In genomic region chr4:58206115-58206945, GRCm38 (mm10) we compare ENCODE assay signal across 8 mouse cellular contexts. TPM values are rescaled to one million over a fixed set of nuclear protein-coding genes. Genes with fewer than 3 reads are reported as not detected.
A peak's percentile ranks its signal among the peaks of the same experiment; 100 is the strongest.
DNase-seq lines count a peak whose midpoint lies in the region; ATAC-seq lines count a peak whose summit lies in the region.

Gene Svep1, minus strand, starts transcription at chr4:58206859.

- peak within 1 kb of the TSS; percentile 92 for H3K4me2 ChIP-seq in forebrain, embryonic 13.5 days
- H3K4me2 ChIP-seq in limb, embryonic 11.5 days (ENCODE audit: low read depth, severe bottlenecking): peak within 1 kb of the TSS; percentile 85
- peak within 1 kb of the TSS; percentile 86 for H3K4me2 ChIP-seq in midbrain, embryonic 11.5 days

- no peak within 1 kb of the TSS for H3K27ac ChIP-seq in forebrain, embryonic 13.5 days
- H3K27ac ChIP-seq in limb, embryonic 11.5 days (replicated peaks; ENCODE audit: low read depth, low read length): peak within 1 kb of the TSS; percentile 48; the same call in 1 of the 2 replicates
- no peak within 1 kb of the TSS for H3K27ac ChIP-seq in midbrain, embryonic 11.5 days (ENCODE audit: low read depth, low read length)

- peak within 1 kb of the TSS; percentile 53 for H3K9ac ChIP-seq in forebrain, embryonic 13.5 days
- peak within 1 kb of the TSS; percentile 68 for H3K9ac ChIP-seq in limb, embryonic 11.5 days (ENCODE audit: low read length)
- H3K9ac ChIP-seq in midbrain, embryonic 11.5 days (ENCODE audit: low read length): peak within 1 kb of the TSS; percentile 44

- ATAC-seq in forebrain, embryonic 13.5 days: peak; percentile 65
- peak; percentile 42; the same call in 1 of the 2 replicates for ATAC-seq in limb, embryonic 11.5 days (ENCODE audit: insufficient number of reproducible peaks, low FRiP score, low TSS enrichment, low read depth)
- ATAC-seq in midbrain, embryonic 11.5 days (ENCODE audit: low FRiP score): peak; percentile 85

- peaks cover 12% of the 10 kb centered on the region for H3K4me1 ChIP-seq in forebrain, embryonic 13.5 days
- H3K4me1 ChIP-seq in limb, embryonic 11.5 days (ENCODE audit: control insufficient read depth, insufficient read depth, low read length): peaks cover 14% of the 10 kb centered on the region
- peaks cover 4% of the 10 kb centered on the region for H3K4me1 ChIP-seq in midbrain, embryonic 11.5 days (ENCODE audit: control insufficient read depth, insufficient read depth, low read length)

- peaks cover 36% of the 10 kb centered on the region for H3K27me3 ChIP-seq in forebrain, embryonic 13.5 days
- no peaks in the 10 kb centered on the region for H3K27me3 ChIP-seq in limb, embryonic 11.5 days (ENCODE audit: control insufficient read depth, insufficient read depth, low read length)
- H3K27me3 ChIP-seq in midbrain, embryonic 11.5 days (ENCODE audit: control insufficient read depth, insufficient read depth, low read length): peaks cover 17% of the 10 kb centered on the region

- under 1% methylated on average over 47 of the region's 47 CpGs for WGBS in forebrain, embryonic 13.5 days
- under 1% methylated on average over 47 of the region's 47 CpGs for WGBS in limb, embryonic 11.5 days
- WGBS in midbrain, embryonic 11.5 days: under 1% methylated on average over 47 of the region's 47 CpGs

- H3K4me3 ChIP-seq in forebrain, embryonic 13.5 days: peak within 1 kb of the TSS; percentile 49
- peak within 1 kb of the TSS; percentile 44 for H3K4me3 ChIP-seq in limb, embryonic 11.5 days (ENCODE audit: low read depth, low read length)
- peak within 1 kb of the TSS; percentile 42 for H3K4me3 ChIP-seq in midbrain, embryonic 11.5 days (ENCODE audit: low read depth, low read length)

- no peaks in the 10 kb centered on the region for H3K36me3 ChIP-seq in forebrain, embryonic 13.5 days (ENCODE audit: poor library complexity, severe bottlenecking)
- H3K36me3 ChIP-seq in limb, embryonic 11.5 days (ENCODE audit: control insufficient read depth, insufficient read depth, low read length): no peaks in the 10 kb centered on the region
- H3K36me3 ChIP-seq in midbrain, embryonic 11.5 days (ENCODE audit: control insufficient read depth, insufficient read depth, low read length): no peaks in the 10 kb centered on the region

- DNase-seq in heart, adult 11 months: peak; percentile 93
- no peak for DNase-seq in heart, adult 8-10 months (ENCODE audit: low spot score)
- peak; percentile 7 for DNase-seq in c-Kit-positive CD71-negative TER-119-negative erythroid progenitor cells, embryonic 14.5 days (ENCODE audit: low read depth)
- peak; percentile 46 for DNase-seq in heart, postnatal 4 days
- peak; percentile 73 for DNase-seq in limb, embryonic 11.5 days (ENCODE audit: low spot score)
- DNase-seq in midbrain, embryonic 11.5 days (ENCODE audit: low spot score, missing footprints): peak; percentile 93
- DNase-seq in urinary bladder, postnatal 25 days (ENCODE audit: low spot score): peak; percentile 40

- H3K9me3 ChIP-seq in forebrain, embryonic 13.5 days (replicated peaks): no peaks in the 10 kb centered on the region
- no peaks in the 10 kb centered on the region for H3K9me3 ChIP-seq in limb, embryonic 11.5 days (ENCODE audit: control insufficient read depth, low read length)
- H3K9me3 ChIP-seq in midbrain, embryonic 11.5 days (ENCODE audit: control insufficient read depth, low read length): no peaks in the 10 kb centered on the region

RNA-seq across cellular contexts. Expression of gene Svep1, which starts in this region (rescaled TPM):
- total RNA-seq in heart, adult 8-10 months (2022): 1 to 10 TPM; 3.7 to 5.1 (median 3.9) TPM
- polyA plus RNA-seq in forebrain, embryonic 13.5 days (2015; fragmentation: Nextera tagmentation; extraction: Ambion mirVana): 0.22 and 0.33 TPM in 2 replicates
- 1 to 10 TPM; 9.7 TPM for total RNA-seq in heart, postnatal 4 days (2021)
- 1.6 and 3.2 TPM in 2 replicates for polyA plus RNA-seq in limb, embryonic 11.5 days (2014; fragmentation: Nextera tagmentation; extraction: Ambion mirVana)
- 1.7 and 2.2 TPM in 2 replicates for polyA plus RNA-seq in midbrain, embryonic 11.5 days (2014; fragmentation: Nextera tagmentation; extraction: Ambion mirVana)

Comparison
In these comparisons a context has a peak if more than half of its experiments do, and no peak if none do; other contexts are left out.
1. Peak in ATAC-seq, H3K4me3 ChIP-seq, H3K9ac ChIP-seq and H3K4me2 ChIP-seq in forebrain, embryonic 13.5 days; RNA of the gene not detected or under 1 TPM.